Mouse (Mus musculus): ENCODE results near the gene Olfr203. TPM values are rescaled to one million over a fixed set of nuclear protein-coding genes. Genes with fewer than 3 reads are reported as not detected.
"Not testable (repeated sequence)": the region's sequence is repeated elsewhere in the genome, so short reads cannot be mapped to it uniquely, and the experiment has no call there.

Olfr203 gene
- total RNA-seq (2015): not detected in 2 replicates
- total RNA-seq (2017): not detected in 2 replicates

DNA sequence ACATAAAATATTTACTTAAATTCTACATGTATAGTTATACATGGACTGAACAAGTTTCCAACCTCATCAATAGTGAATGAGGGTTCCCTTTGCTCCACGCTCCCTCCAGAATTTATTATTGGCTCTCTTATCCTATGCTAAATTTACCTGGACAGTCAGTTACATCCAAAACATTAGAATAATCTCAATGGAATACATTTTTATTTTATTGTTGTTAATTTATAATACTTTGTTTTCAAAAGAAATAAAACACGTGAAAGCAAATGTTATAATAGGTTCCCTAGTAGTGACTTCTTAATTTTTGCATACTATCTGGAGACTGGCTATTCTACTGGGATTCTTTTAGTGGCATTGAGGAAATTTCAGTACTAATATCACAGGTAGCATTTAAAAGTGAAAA is at the start of gene Olfr203:
Gene Olfr203 (plus strand): TSS at position 301 of the 400 bp plus-strand sequence.
- no peak for ATAC-seq (replicated peaks; ENCODE audit: poor library complexity)

DNA sequence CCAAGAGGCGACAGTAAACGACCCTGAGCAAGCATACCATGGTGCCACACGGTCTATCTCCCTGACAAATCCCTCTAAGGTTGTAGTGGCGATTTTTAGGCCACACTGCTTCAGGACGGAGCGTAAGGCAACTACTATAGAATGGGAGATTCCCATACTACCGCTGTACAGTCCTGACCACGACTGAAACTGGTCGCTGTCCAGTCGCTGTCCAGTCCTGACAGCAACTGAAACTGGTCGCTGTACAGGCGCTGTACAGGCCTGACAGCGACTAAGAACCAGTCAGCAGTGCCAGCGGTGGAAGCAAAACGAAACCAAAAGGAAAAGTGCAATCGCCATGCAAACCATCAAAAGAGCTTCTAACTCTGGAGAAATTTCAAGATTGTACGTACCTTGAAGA is 49.0 kb upstream of the Olfr203 start:
- no peak for ATAC-seq (replicated peaks; ENCODE audit: poor library complexity)

DNA sequence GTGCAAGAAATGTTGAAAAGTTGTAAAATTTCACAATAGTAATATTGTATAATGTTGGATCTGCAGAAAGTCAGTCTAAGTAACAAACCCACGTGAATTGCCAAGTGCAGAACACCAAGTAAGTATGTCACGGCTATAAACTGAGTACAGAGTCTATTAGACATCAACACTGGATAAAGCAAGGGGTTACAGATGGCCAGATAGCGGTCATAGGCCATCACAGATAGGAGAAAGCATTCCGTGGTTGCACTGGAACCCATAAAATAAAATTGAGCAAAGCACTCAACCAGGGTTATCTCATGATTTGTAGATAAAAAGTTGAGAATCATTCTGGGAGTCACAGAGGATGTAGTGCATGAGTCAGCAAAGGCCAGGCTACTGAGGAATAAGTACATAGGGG is 29.6 kb upstream of the Olfr203 start:
- ATAC-seq (replicated peaks; ENCODE audit: poor library complexity): not testable (repeated sequence)

DNA sequence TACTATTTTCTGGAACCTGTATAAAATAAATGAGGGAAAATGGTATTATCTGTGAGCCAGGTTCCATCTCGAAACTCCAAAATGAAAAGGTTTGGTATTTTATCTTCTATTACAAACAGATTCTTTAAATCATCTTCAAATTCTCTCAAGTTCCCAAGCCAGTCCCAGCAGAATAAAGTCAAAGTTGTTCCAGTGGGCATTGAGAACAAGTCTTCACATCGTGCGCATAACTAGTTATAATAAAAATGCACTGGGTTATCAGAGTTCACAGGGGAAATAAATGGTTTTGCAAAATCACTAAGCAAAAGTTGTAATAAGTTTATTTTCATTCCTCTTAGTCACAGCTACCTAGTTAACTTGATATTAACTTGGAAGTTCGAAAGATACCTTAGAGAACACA is 26.1 kb upstream of the Olfr203 start, which contains the start of gene Olfr201:
Gene Olfr201 (minus strand): TSS at position 101 of the 400 bp plus-strand sequence.
- not testable (repeated sequence) for ATAC-seq (replicated peaks; ENCODE audit: poor library complexity)

DNA sequence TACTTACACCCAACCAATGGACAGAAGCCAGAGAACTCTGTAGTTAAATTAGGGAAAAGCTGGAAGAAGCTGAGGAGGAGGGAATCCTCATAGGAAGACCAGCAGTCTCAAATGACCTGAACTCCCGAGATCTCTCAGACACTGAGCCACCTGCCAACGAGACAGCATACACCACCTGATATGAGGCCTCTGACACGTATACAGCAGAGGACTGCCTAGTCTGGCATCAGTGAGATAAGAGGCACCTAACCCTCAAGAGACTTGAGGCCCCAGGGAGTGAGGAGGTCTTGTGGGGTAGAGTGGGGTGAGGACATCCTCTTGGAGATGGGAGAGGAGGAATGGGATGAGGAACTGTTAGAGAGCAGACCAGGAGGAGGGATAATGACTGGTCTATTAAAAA is 18.1 kb upstream of the Olfr203 start:
- ATAC-seq (replicated peaks; ENCODE audit: poor library complexity): no peak

DNA sequence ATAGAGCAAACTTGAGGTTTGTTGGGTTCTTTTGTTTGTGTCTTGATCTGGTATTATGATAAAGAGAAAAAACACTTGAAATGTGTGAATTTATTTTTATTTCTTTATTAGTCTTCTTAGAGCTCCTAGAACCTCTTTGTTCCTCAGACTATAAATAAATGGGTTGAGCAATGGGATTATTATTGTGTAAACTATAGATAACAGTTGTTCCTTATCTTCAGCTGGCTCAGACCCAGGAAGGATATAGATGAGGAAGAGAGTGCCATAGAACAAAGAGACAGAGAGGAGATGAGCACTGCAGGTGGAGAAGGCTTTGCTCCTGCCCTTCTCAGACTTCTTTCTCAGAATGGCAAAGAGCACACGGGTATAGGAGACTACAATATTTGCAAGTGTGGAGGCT is 15.2 kb upstream of the Olfr203 start:
- no peak for ATAC-seq (replicated peaks; ENCODE audit: poor library complexity)

DNA sequence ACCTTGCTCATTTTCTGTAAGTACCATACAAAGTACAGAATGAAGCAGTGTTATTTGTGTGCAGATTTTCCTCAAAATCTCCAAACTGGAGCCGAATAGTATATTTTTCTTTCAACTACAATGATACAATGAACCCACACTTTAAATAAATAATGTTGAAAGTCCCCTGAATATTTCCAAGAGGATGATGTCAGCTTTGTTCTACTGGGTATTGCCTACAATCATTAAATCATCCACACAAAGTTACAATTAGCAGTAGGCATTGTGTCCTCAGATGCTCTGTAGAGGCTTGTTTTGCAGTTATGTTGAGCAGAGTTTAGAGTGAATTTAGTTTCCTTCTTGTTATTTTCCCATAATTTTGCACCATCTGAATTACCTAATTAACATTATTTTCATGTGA is 12.0 kb upstream of the Olfr203 start, which contains the start of gene Olfr202:
Gene Olfr202 (minus strand): TSS at position 101 of the 400 bp plus-strand sequence.
- ATAC-seq (replicated peaks; ENCODE audit: poor library complexity): no peak

DNA sequence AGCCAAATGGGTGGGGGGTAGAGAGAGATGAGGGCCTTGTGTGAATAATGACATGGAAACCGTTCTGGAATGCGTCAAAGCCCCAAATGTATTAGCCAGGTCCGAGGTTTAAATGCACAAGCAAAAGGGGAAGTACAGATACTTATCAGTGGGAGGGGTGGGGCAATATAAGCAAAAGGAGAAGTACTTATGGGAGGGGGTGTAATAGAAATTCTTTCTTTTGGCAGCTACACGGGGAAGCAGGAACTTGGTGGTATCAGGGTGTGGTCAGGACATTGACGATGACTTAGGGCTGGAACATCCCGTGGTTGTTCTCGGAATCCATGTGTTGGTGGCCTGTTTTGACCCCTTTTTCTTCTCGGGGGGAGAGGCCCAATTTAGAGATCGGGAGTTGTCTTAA is 11.1 kb upstream of the Olfr203 start:
- not testable (repeated sequence) for ATAC-seq (replicated peaks; ENCODE audit: poor library complexity)

DNA sequence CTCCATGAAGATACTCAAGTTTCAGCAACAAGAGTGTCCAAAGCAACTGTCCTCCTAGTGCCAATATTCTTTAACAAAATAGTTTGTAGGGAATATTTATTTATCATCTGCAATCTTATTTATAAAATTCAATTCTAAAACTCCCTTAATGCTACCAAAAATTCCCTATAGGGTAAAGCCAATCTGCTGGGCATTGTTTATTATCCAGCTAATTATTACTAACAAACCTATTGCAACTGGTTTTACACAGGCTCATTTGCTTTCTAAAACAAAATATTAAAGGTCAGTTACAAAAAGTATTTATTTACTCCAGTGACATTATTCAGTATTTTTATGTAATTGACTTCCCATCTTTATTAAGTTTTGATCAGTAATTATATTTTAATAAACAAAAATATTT is 19.5 kb downstream of the Olfr203 start, which contains the start of gene Olfr204:
Gene Olfr204 (minus strand): TSS at position 101 of the 400 bp plus-strand sequence.
- ATAC-seq (replicated peaks; ENCODE audit: poor library complexity): no peak

DNA sequence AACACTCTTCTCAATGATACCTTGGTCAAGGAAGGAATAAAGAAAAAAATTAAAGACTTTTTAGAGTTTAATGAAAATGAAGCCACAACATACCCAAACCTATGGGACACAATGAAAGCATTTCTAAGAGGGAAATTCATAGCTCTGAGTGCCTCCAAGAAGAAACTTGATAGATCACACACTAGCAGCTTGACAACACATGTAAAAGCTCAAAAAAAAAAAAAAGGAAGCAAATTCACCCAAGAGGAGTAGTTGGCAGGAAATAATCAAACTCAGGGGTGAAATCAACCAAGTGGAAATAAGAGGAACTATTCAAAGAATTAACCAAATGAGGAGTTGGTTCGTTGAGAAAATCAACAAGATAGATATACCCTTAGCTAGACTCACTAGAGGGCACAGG is 24.6 kb downstream of the Olfr203 start:
- not testable (repeated sequence) for ATAC-seq (replicated peaks; ENCODE audit: poor library complexity)

DNA sequence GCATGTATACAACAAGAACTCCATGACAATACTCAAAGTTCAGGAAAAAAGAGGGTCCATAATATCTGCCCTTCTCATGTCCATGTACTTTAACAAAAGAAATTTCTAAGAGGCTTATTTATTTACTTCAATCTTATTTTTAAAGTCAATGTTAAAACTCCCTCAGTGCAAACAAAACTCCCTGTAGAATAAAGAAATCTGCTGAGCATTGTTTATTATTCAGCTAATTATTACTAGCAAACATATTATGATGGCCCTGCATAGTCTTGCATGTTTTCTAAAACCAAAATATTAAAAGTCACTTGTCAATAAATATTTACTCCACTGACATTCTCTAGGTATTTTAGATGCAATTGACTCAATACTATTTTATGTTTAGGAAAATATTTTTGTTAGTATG is 32.4 kb downstream of the Olfr203 start, which contains the start of gene Olfr205:
Gene Olfr205 (minus strand): TSS at position 101 of the 400 bp plus-strand sequence.
- ATAC-seq (replicated peaks; ENCODE audit: poor library complexity): no peak

DNA sequence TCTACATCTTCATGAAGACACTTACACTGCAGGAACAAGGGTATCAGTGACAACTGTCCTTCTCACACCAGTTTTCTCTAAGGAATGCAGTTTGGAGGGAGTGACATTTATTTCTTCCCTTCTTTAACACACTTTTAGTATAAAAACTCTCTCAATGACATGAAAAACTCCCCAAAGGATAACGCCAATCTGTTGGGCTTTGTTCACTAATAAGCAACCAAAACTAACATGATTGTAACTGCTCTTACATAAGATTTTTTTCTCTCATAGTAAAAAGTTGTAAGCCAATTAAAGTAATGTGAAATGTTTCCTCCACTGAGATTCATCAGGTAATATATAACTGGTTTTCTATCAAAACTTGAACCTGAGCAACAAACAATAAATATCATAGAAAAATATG is 50.5 kb downstream of the Olfr203 start, which contains the start of gene Olfr206:
Gene Olfr206 (minus strand): TSS at position 101 of the 400 bp plus-strand sequence.
- no peak for ATAC-seq (replicated peaks; ENCODE audit: poor library complexity)

Other genes with a start within 250 kb of the Olfr203 start
- not detected in 2 replicates for gene Olfr190, start 220.9 kb upstream of the Olfr203 start, total RNA-seq (2015)
- not detected in 2 replicates for gene Olfr190, start 220.9 kb upstream of the Olfr203 start, total RNA-seq (2017)
- not detected in 2 replicates for gene Olfr191, start 209.1 kb upstream of the Olfr203 start, total RNA-seq (2015)
- gene Olfr191, start 209.1 kb upstream of the Olfr203 start, total RNA-seq (2017): not detected in 2 replicates
- gene Olfr193, start 187.0 kb upstream of the Olfr203 start, total RNA-seq (2015): not detected in 2 replicates
- gene Olfr193, start 187.0 kb upstream of the Olfr203 start, total RNA-seq (2017): not detected in 2 replicates
- gene Olfr194, start 177.8 kb upstream of the Olfr203 start, total RNA-seq (2015): not detected in 2 replicates
- not detected in 2 replicates for gene Olfr194, start 177.8 kb upstream of the Olfr203 start, total RNA-seq (2017)
- gene Olfr195, start 151.8 kb upstream of the Olfr203 start, total RNA-seq (2015): not detected in 2 replicates
- not detected in 2 replicates for gene Olfr195, start 151.8 kb upstream of the Olfr203 start, total RNA-seq (2017)
- not detected in 2 replicates for gene Olfr196, start 128.4 kb upstream of the Olfr203 start, total RNA-seq (2015)
- gene Olfr196, start 128.4 kb upstream of the Olfr203 start, total RNA-seq (2017): not detected in 2 replicates
- not detected in 2 replicates for gene Olfr198, start 95.3 kb upstream of the Olfr203 start, total RNA-seq (2015)
- not detected in 2 replicates for gene Olfr198, start 95.3 kb upstream of the Olfr203 start, total RNA-seq (2017)
- not detected in 2 replicates for gene Olfr199, start 79.1 kb upstream of the Olfr203 start, total RNA-seq (2015)
- gene Olfr199, start 79.1 kb upstream of the Olfr203 start, total RNA-seq (2017): not detected in 2 replicates
- gene Olfr201, start 26.2 kb upstream of the Olfr203 start, total RNA-seq (2015): not detected in 2 replicates
- not detected in 2 replicates for gene Olfr201, start 26.2 kb upstream of the Olfr203 start, total RNA-seq (2017)
- gene Olfr202, start 12.1 kb upstream of the Olfr203 start, total RNA-seq (2015): not detected in 2 replicates
- gene Olfr202, start 12.1 kb upstream of the Olfr203 start, total RNA-seq (2017): not detected in 2 replicates
- gene Olfr204, start 19.4 kb downstream of the Olfr203 start, total RNA-seq (2015): 0.02 TPM in 1 of 2 replicates, not detected in the other
- gene Olfr204, start 19.4 kb downstream of the Olfr203 start, total RNA-seq (2017): not detected in 2 replicates
- not detected in 2 replicates for gene Olfr205, start 32.3 kb downstream of the Olfr203 start, total RNA-seq (2015)
- not detected in 2 replicates for gene Olfr205, start 32.3 kb downstream of the Olfr203 start, total RNA-seq (2017)
- gene Olfr206, start 50.4 kb downstream of the Olfr203 start, total RNA-seq (2015): not detected in 2 replicates
- not detected in 2 replicates for gene Olfr206, start 50.4 kb downstream of the Olfr203 start, total RNA-seq (2017)
- not detected in 2 replicates for gene Olfr209, start 65.1 kb downstream of the Olfr203 start, total RNA-seq (2015)
- not detected in 2 replicates for gene Olfr209, start 65.1 kb downstream of the Olfr203 start, total RNA-seq (2017)
- gene Gabrr3, start 108.5 kb downstream of the Olfr203 start, total RNA-seq (2015): not detected in 2 replicates
- not detected in 2 replicates for gene Gabrr3, start 108.5 kb downstream of the Olfr203 start, total RNA-seq (2017)
- 38.3 and 49.5 TPM in 2 replicates for gene Riox2, start 172.9 kb downstream of the Olfr203 start, total RNA-seq (2015)
- gene Riox2, start 172.9 kb downstream of the Olfr203 start, total RNA-seq (2017): 50.7 and 70.6 TPM in 2 replicates